Mouse (Mus musculus): ENCODE data around the gene Dnah10.

The Dnah10 gene

DNA sequence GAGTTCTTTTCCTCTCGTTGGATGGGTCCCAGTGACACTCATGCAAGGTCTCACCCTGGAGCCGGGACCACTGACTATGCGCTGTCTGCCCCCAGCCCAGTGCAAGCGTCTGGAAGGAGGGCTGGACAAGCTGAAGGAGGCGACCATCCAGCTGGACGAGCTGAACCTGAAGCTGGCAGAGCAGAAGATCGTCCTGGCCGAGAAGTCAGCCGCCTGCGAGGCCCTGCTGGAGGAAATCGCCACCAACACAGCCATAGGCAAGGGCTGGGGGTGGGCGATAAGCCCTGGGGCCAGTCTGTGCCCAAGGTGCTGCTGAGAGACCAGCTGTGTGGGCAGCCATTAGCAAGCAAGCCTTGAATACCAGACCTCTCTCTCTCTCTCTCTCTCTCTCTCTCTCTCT, 87.6 kb downstream of the Dnah10 start:
- in situ Hi-C loops (cut with MboI), result no loop called here

DNA sequence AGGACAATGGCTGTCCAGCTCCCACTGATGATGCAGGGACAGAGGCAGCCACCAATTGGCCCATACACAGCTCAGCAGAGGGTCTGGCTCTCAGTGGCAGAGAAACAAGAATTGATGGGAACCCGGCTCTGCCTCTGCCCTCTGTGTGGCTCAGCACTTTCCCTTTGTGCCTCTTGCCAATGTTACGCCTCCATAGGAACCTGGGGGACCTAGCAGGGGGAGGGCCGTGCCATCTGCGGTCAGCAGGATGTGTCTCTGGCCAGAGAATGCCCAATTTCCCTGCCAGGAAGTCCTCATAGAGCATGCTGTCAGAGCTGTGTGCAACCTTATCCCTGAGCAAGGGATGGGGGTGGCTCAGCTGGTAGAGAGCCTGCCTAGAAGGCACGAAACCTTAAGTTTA, 89.9 kb downstream of the Dnah10 start:
- in situ Hi-C loops (cut with MboI), result no loop called here

DNA sequence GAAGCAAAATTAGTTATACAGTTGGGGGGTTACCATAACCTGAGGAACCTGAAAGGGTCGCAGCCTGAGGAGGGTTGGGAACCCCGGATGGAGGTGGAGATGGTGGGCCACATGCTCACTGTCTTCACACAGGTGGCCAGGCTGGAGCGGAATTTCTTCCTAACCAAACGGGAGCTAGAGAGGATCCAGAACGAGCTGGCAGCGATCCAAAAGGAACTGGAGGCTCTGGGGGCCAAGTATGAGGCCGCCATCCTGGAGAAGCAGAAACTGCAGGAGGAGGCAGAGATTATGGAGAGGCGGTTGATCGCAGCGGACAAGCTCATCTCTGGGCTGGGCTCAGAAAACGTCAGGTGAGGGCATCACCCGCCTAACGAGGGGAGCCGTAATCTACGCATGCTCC, 92.2 kb downstream of the Dnah10 start:
- in situ Hi-C loops (cut with MboI), result no loop called here

DNA sequence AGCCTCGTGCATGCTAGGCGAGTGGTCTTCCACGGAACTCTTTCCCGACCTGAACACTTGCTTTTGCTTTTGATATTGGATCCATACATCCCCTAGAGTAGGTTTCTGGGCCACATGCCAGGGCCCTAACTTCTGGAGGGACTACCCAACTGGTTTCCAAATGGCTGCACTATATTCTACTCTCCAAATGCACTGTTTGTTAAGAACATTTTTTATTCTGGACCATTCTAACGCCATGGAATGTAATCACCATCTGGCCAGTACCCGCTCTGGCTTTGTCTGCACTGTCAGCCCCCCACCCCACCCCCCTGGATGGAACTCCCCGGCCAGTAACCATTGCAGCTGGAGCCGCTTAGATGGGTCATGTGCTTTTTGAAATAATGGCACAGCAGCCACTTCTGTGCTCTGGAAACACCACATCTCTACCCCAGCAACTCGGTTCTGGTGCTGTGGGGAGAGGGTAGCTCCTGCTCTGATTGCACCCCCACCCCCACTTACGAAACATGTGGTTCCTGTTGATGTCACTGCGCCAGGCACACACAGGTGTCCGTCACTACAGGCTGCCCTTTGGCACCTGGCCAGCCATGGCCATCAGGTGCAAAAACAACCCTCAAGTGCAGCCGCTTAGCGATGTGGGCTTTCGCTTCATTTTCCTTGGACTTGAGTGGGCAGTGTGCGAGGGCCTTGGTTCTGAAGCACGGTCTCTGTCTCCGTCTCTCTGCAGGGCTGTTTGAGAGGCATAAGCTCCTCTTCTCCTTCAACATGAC, 97.4 kb downstream of the Dnah10 start:
- in situ Hi-C loops (cut with MboI), result no loop called here

DNA sequence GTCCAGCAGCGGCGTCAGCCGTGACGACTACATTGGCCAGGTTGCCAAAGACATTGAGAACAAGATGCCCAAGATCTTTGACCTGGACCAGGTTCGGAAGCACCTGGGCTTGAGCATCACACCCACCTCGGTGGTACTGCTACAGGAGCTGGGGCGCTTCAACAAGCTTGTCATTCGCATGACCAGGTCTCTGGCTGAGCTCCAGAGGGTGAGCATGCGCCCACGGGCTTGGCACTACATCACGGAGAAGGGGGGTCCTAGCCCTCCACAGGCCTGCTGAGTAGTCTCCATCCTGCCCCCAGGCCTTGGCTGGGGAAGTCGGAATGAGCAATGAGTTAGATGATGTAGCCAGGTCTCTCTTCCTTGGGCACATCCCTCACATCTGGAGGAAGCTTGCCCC, 105.4 kb downstream of the Dnah10 start:
- in situ Hi-C loops (cut with MboI), result no loop called here

DNA sequence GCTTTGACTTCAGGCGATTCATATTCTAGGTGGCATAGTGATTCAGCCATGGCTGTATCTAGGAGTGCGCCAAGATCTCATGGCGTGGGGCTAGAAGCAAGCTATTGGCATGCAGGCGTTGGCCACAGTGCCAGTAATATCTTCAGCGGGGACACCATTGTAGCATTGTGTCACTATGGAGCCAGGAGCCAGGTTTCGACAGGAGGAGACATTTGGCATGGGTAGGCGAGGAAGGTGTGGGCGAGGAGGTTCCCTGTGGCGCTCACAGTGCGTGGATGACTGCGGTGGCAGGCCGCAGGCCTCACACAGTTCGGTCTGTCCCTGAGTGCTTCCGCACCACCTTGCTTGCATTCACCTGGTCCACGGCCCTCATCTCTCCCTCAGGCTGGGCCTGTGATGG, 110.3 kb downstream of the Dnah10 start:
- in situ Hi-C loops (cut with MboI), result no loop called here

DNA sequence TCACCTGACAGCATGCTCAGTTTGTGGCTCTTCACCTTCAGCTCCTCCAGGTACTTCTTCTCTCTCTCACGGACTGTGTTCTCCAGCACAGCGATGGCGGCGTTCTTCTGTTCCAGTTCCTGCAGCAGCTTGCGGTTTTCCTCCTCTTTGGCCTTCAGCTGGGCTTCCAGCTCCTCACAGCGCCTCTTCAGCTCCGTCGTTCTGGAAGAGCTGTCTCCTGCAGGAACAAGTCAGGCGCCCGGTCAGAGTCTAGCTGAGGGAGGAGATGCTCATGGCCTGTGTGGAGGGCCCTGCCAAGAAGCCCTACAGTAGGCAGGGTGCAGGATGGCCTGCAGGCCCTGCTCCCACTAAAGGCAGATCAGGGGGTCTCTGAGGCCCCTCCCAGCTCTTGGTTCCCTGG, 111.2 kb downstream of the Dnah10 start:
- in situ Hi-C loops (cut with MboI), result no loop called here

DNA sequence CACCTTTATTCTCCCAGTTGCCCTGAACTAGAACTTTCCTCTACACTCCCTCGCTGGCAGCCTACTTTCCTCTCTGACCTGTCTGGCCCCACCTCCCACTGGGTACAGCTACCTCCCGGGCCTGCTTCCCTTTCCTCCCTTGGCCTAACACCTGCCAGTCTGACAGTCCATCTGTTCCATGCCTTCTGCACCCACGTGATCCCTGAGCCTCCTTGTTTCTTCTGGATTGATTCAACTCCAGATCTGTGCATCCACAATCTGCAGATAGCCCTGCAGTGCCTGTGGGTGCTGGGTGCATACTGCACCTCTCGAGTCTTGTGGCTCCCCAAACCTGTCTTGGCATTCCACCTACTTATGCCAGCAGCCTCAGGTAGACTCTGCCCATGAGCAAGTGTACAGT, 111.7 kb downstream of the Dnah10 start:
- in situ Hi-C loops (cut with MboI), result no loop called here

DNA sequence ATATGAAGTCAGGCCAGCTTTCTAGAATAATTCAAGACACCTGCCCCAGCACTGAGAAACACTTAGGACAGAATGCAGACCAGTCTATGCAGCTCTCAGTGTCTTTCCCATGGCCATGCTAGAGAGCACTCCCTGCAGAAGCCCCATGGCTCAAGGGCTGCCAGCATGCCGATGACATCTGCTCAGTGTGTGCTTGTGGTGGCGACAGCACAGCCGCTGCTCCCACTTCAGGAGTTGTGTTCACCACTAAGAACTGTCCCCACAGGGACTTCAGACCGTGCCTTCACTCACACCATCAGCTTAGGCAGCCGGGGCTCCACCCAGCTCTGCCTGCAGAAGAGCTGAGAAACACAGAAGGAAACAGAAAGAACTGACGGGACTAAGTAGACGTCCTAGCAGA, 115.3 kb downstream of the Dnah10 start:
- in situ Hi-C loops (cut with MboI), result no loop called here

DNA sequence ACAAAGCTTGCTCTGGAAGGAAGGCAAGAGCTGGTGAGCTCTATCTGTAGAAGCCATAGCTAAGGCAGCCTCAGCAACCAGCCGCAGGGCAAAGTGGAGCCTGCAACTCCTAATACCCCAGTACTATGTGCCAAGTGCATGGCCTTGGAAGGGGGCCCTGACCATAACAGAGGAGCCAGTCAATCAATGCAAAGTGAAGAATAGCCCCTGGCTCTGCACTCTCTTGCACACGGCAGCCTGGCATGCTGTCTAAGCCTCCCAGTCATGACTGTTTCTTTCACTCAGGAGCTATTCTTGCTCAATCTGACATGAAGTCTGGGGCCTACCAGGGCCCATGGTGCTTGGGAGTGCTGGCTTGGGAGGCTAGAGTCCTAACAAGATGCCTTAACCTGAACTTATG, 115.8 kb downstream of the Dnah10 start:
- in situ Hi-C loops (cut with MboI), result no loop called here

DNA sequence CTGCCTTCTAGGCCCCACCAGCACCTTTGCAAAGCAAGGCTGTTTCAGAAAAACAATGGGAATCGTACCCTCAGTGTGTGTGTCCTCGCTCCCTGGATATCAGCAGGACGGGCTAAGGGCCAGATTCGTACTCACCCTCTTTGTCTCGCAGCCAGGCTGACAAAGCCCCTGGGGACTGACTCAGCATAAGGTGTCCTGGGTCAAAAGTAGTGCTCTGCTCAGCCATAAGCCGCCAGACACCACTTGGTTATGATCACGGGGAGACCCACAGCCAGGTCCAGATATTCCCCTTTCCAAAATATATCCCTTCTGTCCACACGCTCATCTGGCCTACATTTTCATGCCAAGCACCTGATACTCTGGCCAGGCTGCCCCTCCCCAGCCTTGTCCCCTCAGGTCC, 118.5 kb downstream of the Dnah10 start:
- in situ Hi-C loops (cut with MboI), result no loop called here

DNA sequence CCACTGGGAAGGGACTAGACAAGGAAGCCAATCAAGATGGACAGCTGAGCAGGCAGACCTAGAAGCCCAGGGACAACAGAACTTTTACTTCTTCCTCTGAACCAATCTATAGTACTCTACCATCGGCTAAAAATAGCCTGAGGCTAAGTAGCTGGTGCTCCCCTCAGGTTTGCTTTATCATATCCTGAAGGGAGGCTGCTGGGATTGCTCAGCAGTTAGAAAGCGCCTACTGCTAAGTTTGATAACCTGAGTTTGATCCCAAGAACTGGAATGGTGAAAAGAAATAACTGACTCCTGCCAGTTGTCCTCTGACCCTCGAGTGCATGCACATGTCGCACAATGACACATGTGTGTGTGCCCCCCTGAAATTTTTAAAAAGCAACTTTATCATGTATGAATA, 120.0 kb downstream of the Dnah10 start:
- in situ Hi-C loops (cut with MboI), result no loop called here

DNA sequence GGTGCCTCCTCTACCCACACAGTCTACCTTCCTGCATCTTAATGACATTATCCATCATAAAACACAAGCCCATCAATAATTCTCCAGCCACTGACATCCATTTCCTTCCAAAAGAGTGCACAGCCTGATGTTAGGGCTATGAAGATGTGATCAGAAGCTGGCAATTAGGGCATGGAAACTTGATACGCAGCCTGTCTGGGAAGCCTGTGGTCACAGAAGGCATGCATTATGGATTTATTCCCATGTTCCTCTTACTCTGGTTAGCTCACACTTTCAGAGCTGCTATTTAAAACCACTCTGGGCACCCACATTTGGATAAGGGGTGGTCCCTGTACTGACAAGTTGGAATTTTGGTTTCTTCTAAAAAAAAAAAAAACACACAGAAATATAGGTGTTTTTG, 122.1 kb downstream of the Dnah10 start:
- in situ Hi-C loops (cut with MboI), result no loop called here

DNA sequence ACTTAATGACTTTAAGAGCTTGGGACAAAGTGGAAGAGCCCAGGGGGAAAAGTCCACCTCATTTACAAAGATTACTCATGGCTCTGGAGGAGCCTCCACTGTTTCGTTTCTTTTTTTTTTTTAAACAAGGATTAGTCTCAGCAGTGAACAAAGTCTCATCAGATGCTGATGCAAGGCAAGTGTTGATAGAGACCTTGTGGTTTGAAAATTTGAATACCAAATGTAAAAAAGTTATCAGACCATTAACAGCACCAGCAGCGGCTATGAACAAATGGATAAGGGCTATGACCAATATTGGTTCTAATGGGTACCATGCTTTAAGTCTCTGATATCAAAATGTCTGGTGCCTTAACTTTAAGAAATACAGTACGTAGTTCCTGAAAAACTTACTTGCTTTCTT, 124.1 kb downstream of the Dnah10 start:
- in situ Hi-C loops (cut with MboI), result no loop called here

DNA sequence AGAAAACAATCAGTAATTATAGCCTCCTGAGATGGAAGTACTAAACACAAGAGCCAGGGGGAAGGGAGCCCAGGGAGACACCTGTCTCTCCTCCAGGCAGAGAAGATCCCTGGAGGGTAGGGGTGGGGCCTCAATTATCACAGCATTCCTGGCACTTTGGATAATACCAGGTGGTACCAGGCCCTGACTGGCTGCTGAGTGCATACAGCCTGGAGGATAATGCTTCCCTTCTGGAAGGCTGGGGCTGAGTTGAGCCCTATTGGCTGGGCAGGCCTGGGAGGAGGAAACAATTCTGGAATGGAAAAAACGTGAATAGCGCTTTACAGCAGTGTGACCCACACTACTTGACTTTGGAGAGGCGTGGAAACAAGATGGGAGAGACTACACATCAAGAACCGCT, 126.7 kb downstream of the Dnah10 start:
- in situ Hi-C loops (cut with MboI), result no loop called here

DNA sequence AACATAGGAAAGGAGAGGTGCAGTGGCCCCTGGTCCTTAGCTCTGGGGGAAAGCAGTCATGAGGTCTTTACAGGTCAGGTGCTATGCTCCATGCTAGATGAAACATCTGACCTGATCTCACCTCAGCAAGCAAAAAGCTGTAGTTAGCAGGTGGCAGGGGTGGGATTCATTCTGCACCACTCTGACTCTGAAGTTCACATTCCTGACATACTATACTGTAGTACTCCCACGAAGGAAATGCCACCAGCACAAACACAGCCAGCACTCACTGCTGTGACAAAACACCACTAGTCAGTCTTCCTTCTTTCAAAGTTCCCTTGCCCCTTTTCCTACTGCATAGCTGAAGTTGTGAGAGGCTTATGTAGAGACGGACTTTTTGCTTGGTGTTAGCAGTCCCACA, 127.4 kb downstream of the Dnah10 start:
- in situ Hi-C loops (cut with MboI), result no loop called here

DNA sequence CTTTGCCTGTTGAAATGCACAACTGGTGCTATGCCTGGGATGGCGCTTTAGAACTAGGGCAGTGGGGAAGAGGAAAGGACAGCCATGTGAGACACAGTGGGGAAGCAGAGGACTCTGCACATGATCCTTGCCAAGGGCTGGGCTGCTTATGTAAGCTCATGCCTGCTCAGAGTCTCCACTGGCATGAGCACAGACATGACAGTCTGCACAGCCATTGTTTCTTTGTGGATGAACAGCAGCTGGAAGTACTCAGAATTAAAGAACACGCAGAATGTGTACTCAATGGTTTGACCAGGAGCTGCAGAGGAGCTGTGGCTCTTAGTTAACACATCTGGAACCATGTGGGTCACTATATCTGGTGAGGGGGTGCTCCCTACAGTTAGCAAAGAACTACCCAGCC, 128.2 kb downstream of the Dnah10 start:
- in situ Hi-C loops (cut with MboI), result no loop called here

DNA sequence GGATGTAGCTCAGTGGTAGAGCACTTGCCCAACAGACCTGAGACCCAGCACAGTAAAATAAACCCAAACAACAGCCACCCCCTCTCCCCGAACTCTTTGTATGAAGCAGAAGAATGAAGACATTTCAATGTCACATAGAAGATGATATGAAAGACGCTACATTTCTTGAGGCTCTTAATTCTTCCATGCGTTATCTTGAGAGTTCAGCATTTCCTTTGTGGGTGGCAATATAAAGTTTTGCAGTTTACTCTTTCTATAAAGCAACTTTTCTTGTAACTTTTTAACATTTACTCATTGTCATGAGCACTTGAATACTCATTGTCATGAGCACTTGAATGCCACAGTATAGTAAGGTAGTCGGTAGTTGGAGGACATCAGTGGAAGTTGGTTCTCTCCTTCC, 129.3 kb downstream of the Dnah10 start:
- in situ Hi-C loops (cut with MboI), result no loop called here

DNA sequence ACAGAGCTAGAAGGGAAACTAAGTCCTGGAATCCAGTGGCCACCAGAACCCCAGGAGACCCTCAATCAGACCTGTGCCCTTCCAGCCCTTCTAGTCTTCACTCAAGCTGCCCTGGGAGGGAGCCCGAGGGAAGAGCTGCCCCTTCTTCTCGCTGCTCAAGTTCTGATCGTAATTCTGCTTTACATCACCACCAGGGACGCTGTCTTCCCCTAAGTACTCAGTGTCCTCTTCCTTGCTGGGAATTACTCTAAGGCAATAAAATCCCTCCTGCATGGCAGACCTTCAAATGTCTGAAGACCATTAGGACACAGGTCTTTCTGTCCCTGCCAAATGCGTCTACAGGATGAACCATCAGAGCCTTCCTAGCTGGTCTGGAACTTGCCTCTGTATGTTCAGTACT, 135.1 kb downstream of the Dnah10 start:
- in situ Hi-C loops (cut with MboI), result loop anchor here (10.0 kb wide), 1 partner anchor 425 kb away; the partner anchor contains the start of gene Kmt5a

DNA sequence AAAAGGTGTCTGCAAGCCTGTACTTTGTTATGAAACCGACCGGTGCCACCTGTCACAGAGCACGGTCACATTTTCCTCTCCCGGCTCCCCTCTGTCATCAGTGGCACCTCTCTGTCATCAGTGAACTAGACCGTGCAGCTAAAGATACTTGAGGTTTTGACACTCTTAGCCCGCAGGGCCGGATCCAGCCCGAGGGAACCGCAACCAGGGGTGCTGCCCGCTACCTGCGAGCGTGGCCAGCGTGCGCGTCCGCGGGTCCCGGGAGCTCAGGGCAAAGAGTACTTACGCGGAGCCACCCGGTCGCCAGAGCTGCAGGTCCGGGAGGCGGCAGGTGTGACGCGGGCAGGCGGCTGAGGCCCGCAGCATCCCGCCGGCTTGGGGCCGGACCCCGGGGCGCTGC, 136.6 kb downstream of the Dnah10 start:
- in situ Hi-C loops (cut with MboI), result loop anchor here (10.0 kb wide), 1 partner anchor 427 kb away; the partner anchor contains the start of gene Kmt5a

DNA sequence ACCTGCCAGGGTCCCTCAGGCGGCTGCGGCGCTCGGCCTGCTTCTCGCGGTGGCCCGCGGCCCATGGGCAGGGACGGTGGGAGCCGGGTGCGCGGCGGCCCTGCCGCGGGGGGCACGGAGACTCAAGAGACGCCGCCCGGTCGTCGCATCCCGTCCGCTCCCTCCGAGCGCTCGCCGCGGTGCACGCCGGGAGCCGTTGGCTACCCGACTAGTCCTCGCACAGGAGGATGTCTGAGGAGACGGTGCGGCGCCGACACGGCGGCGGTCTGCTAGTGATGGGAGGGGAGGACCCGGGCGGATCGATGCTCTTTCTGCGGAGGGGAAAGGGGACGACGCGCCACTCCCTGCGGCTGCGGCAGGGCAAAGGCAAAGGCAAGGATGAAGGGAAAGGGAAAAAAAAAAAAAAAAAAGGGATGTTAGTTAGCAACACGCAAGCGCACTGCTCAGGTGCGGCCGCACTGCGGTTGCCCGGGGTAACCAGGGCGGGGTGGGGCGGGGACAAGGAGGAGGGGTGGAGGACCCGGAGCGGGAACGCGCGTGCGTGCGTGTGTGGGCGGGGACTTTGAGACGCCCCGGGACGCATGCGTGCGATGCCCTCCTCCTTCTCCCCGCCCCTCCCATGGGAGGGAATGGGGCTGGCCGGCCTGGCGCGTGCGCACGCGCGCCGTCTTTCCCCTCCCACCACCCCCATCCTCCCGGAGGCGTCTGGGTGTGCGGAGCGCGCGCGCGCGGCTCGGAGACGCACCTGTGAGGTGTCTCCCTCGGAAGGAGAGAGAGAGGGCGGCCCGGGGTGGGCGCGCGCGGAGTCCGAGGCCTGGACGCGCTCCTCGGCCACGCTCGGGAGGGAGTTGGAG, 137.4 kb downstream of the Dnah10 start, which contains the start of the genes Ccdc92 and Zfp664:
Gene Ccdc92 (minus strand): TSS at position 412 of the 854 bp plus-strand sequence.
Gene Zfp664 (plus strand): TSS at position 679 of the 854 bp plus-strand sequence.
- in situ Hi-C loops (cut with MboI), result loop anchor here (10.0 kb wide), 1 partner anchor 427 kb away; the partner anchor contains the start of gene Kmt5a

DNA sequence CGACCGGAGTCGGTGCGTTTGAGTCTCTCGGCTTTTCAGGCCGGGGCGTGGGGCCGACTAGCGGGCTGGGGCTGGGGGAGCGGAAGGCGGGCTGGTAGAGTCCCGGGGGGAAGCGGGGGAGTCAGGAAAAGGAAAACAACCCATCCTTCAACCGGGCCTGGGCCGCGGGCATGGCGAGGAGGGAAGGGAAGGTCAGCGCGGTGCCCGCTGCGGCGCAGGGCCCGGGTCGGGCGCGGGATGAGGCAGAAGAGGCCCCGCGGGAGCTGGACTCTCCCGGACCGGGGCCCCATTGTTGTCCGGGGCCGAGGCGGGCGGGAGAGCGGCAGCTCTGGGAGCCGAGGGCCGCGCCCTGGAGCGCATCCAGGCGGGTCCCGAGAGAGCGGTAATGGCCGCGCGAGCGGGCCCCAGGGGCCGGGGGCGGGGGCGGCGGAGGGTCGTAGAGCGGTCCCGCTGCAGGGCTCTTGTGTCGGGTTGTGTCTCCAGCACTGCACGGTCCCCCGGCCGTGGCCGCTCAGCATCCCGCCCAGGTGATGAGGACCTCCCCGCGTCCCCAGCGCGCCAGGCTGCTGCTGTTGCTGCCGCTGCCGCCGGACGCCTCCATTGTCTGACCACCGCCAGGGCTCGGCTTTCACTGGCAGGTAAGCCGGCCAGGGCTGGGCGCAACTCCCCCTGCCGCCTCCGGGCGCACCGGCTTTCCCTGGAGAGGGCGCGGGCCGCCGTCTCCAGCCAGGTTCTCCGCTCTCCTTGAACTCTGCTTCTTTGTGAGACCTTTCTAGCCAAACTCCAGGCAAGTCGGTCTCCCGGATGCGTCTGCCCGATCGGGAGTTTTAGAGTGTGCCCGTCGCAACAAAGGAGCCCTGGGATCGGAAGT, 138.2 kb downstream of the Dnah10 start:
- in situ Hi-C loops (cut with MboI), result loop anchor here (10.0 kb wide), 1 partner anchor 428 kb away; the partner anchor contains the start of gene Kmt5a
